Mouse (Mus musculus) C2C12 (cell line): ENCODE data around the gene 7530416G11Rik. TPM values are rescaled to one million over a fixed set of nuclear protein-coding genes. Genes with fewer than 3 reads are reported as not detected.

ENCODE experiments used
- H3K27me3 ChIP-seq: one replicate; pipeline ENCODE4 v1.6.1; 2011; ENCODE audit not compliant: control insufficient read depth, insufficient read depth, insufficient read length
- H3K36me3 ChIP-seq: one replicate; pipeline ENCODE4 v1.6.1; 2011; ENCODE audit not compliant: control insufficient read depth, insufficient read depth
- H3K4me3 ChIP-seq: one replicate; pipeline ENCODE4 v1.5.1; 2011; ENCODE audit warnings: mild to moderate bottlenecking, control low read depth; ENCODE audit not compliant: poor library complexity, insufficient read depth, severe bottlenecking
- H3K79me2 ChIP-seq: one replicate; pipeline ENCODE4 v1.6.1; 2011; ENCODE audit not compliant: control insufficient read depth, insufficient read depth
- H3K79me3 ChIP-seq: one replicate; pipeline ENCODE4 v1.6.1; 2011; ENCODE audit warnings: low read depth, control low read depth
- H3ac ChIP-seq: one replicate; pipeline ENCODE3; 2011; ENCODE audit warnings: low read depth; ENCODE audit not compliant: control insufficient read depth, insufficient read length
- CEBPB ChIP-seq: IDR thresholded peaks from one replicate; pipeline ENCODE4 v1.6.1; 2011; ENCODE audit warnings: low read depth, mild to moderate bottlenecking, control low read depth, moderate library complexity
- CTCF ChIP-seq: IDR thresholded peaks from one replicate; pipeline ENCODE4 v1.5.1; 2011; ENCODE audit not compliant: control insufficient read depth, insufficient read depth, insufficient read length
- FOSL1 ChIP-seq: IDR thresholded peaks from one replicate; pipeline ENCODE4 v1.8.0; 2011; ENCODE audit warnings: mild to moderate bottlenecking, low read length; ENCODE audit not compliant: poor library complexity, insufficient read depth, severe bottlenecking
- MAX ChIP-seq: IDR thresholded peaks from one replicate; pipeline ENCODE4 v1.6.1; 2011; ENCODE audit warnings: mild to moderate bottlenecking, control low read depth
- MYOD1 ChIP-seq: IDR thresholded peaks from one replicate; pipeline ENCODE4 v1.6.1; 2011; ENCODE audit warnings: low read depth; ENCODE audit not compliant: control insufficient read depth, insufficient read length
- MYOG ChIP-seq: IDR thresholded peaks from one replicate; pipeline ENCODE4 v1.6.1; 2011; ENCODE audit not compliant: control insufficient read depth, insufficient read length; ENCODE audit errors: extremely low read depth
- USF1 ChIP-seq: IDR thresholded peaks from one replicate; pipeline ENCODE4 v1.6.1; 2011; ENCODE audit warnings: low read depth, mild to moderate bottlenecking, control low read depth, moderate library complexity
- long read RNA-seq, 2 experiments: library from polyadenylated mRNA; unstranded; transcript quantifications; one replicate each; pipeline ENCODE4 v2.0.0; 2019 to 2020
- polyA plus RNA-seq: library from polyadenylated mRNA; unstranded; fragments of >200 nt; fragmentation: generic; extraction: Trizol; gene quantifications from one replicate; pipeline ENCODE4 v1.2.1, GENCODE M21; 2012; ENCODE audit warnings: missing spikeins

7530416G11Rik gene
- not detected for polyA plus RNA-seq
- long read RNA-seq, experiment 1, result 0 reads
- long read RNA-seq, experiment 2, result 0 reads

DNA sequence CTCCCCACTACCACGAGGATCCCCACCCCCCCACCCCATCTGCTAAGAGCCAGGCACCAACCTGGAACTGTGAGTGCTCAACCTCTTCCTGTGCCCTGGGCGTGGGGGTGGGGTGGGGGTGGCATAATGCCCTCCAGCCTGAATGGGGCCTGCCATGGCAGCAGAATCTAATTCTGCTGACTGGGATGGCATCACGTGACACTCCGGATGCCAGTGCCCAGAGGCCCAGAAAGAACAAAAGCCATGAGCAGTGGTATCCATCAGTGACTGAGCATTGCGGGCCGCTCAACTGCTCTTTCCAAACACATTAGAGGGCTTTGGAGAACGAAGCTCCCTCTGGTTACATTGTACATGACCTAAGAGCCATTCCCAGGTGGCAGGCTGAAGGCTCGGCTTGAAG, at the start of gene 7530416G11Rik:
7530416G11Rik (minus strand) TSS at position 101 of the 400 bp plus-strand sequence.
- Histone ChIP-seq H3K27me3 (peaks cover 21% of the 10 kb centered on the region), H3K79me3 (no peaks in the 10 kb centered on the region), H3K79me2 (no peaks in the 10 kb centered on the region), H3K4me3 (no peak within 1 kb of the TSS), H3K36me3 (no peaks in the 10 kb centered on the region), H3ac (no peak within 1 kb of the TSS)
- no peak for TF ChIP-seq MAX
- no peak for TF ChIP-seq USF1
- no peak for TF ChIP-seq CTCF
- TF ChIP-seq MYOG, result no peak
- no peak for TF ChIP-seq CEBPB
- no peak for TF ChIP-seq MYOD1
- TF ChIP-seq FOSL1, result no peak

DNA sequence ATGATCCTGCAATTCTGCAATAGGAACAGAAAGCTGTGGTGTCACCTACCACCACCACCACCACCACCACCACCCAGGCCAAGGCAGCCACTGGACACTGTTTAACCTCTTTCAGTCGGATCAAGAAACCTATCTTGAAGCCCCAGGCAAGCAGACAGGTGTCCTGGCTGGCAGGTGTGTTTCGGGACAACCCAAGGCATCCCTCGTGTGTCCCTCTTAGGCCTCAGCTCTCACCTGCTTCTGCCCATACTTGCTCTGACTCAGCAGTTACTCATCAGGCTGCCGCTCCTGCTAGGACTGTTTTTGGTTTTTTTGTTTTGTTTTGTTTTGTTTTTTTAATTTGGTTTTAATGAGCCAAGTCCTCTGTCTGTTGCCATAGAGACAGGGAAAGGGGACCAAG, 43.5 kb upstream of the 7530416G11Rik start:
- Histone ChIP-seq H3ac (no peak overlapping the region), H3K27me3 (no peaks in the 10 kb centered on the region), H3K4me3 (no peak overlapping the region), H3K79me3 (no peaks in the 10 kb centered on the region), H3K79me2 (no peaks in the 10 kb centered on the region), H3K36me3 (no peaks in the 10 kb centered on the region)
- peak; percentile 43 for TF ChIP-seq FOSL1
- no peak for TF ChIP-seq MYOG
- TF ChIP-seq USF1, result no peak
- TF ChIP-seq MYOD1, result peak; percentile 96
- no peak for TF ChIP-seq CTCF

DNA sequence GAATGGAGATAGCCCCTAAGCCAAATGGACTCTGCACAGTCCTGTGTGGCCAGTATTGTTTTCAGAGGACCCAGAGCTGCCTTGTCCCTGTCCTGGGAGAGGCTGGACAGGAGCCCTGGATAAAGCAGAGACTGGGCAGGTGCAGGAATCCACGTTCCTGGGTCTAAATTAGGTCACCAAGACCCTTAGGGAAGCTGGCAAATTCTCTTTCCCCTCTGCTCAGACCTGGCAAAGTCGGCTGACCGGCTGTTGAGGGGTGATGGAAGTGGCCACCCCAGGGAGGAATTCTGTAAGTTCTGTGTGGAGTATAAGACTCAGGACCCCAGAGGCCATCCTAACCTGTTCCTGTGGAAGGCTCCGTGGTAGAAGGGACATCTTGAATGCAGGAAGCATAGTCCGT, 42.3 kb upstream of the 7530416G11Rik start:
- no peaks in the 10 kb centered on the region for H3K27me3 ChIP-seq
- H3K4me3 ChIP-seq, result no peak overlapping the region
- H3ac ChIP-seq, result no peak overlapping the region
- H3K79me2 ChIP-seq, result no peaks in the 10 kb centered on the region
- TF ChIP-seq CTCF (no peak), CEBPB (no peak)
- no peaks in the 10 kb centered on the region for H3K36me3 ChIP-seq
- no peaks in the 10 kb centered on the region for H3K79me3 ChIP-seq

DNA sequence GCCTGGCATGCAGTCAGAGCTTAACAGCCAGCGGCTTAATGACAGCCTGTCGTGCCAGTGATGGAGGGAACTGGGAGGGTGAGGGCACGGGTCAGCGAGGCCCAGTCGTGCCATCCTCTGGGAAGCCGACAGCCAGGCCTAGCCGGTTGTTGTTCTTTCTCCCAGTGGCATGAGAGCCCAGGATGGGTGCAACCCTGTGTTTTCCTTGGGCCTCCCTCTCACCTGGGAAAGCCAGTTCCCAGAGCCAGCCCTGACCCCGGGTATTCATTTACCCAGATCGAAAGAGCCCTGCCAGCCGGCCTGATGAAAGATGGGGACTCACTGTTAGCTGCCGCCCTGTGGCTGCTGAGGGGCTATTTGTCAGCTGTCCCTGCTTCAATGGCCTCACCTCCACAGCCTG, 35.1 kb upstream of the 7530416G11Rik start:
- Histone ChIP-seq H3ac (no peak overlapping the region), H3K27me3 (no peaks in the 10 kb centered on the region), H3K79me2 (no peaks in the 10 kb centered on the region), H3K4me3 (no peak overlapping the region), H3K36me3 (no peaks in the 10 kb centered on the region), H3K79me3 (no peaks in the 10 kb centered on the region)
- TF ChIP-seq CTCF (no peak), FOSL1 (no peak), MYOD1 (no peak), USF1 (no peak), MAX (no peak), CEBPB (no peak), MYOG (no peak)

DNA sequence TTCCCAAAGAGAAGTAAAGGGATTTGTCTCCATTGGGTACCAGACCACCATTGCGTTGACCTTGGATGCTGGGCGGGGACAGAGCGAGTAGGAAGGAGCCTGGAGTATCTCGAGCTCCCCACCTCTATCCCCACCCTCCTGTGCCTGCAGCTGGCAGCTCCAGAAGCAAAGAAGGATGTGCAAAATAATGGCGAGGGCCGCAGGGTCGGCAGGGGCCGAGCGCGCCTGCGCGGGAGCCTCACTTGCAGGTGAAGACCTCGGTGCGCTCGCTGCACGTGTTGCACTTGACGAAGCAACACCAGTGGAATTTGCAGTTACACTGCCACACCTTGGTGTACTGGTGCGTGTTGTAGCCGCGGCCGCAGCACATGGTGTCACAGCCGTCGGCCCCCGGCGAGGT, 34.1 kb upstream of the 7530416G11Rik start:
- no peak overlapping the region for H3K4me3 ChIP-seq

DNA sequence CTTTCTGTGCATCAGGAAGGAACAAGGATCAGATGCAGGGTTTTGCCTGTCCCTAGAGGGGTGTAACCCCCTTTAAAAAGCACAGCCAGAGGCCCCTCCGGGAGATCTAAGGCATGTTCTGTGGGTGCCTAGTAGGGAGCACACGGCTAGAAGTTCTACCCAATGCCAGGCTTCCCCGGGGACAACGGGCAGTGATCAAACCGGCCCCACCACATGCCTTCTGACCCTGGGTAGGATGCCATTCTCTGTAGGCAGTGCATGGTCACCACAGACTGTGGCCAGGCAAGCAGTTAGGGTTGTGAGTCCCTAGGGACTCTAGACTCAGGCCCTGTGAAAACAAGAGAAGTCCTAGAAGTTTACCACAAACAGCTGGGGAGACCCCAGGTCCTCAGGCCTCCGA, 31.6 kb upstream of the 7530416G11Rik start:
- no peak overlapping the region for H3K4me3 ChIP-seq
- no peaks in the 10 kb centered on the region for H3K79me2 ChIP-seq
- H3K27me3 ChIP-seq, result no peaks in the 10 kb centered on the region
- no peaks in the 10 kb centered on the region for H3K36me3 ChIP-seq
- TF ChIP-seq MAX, result peak; percentile 92
- no peak for TF ChIP-seq CTCF
- TF ChIP-seq FOSL1, result peak; percentile 23
- peak; percentile 85 for TF ChIP-seq MYOD1
- H3ac ChIP-seq, result no peak overlapping the region
- H3K79me3 ChIP-seq, result no peaks in the 10 kb centered on the region

More for the DNA sequence above, 34.1 kb upstream of the 7530416G11Rik start:
- H3K36me3 ChIP-seq, result no peaks in the 10 kb centered on the region
- H3K79me3 ChIP-seq, result no peaks in the 10 kb centered on the region
- no peak for TF ChIP-seq CTCF
- no peak for TF ChIP-seq MAX
- no peak for TF ChIP-seq FOSL1
- no peak for TF ChIP-seq CEBPB
- no peak for TF ChIP-seq USF1
- TF ChIP-seq MYOG, result no peak
- no peak for TF ChIP-seq MYOD1
- no peaks in the 10 kb centered on the region for H3K27me3 ChIP-seq
- no peaks in the 10 kb centered on the region for H3K79me2 ChIP-seq
- no peak overlapping the region for H3ac ChIP-seq
